Mouse (Mus musculus) midbrain, embryonic 15.5 days (tissue): ENCODE data around the gene Gas7. TPM values are rescaled to one million over a fixed set of nuclear protein-coding genes. Genes with fewer than 3 reads are reported as not detected.

Experiments
- ATAC-seq: fragments of 200-750 bp; cut with Nextera tagmentation; replicated peaks from 2 replicates; pipeline ENCODE4 v1.8.0; 2017; ENCODE audit warnings: moderate TSS enrichment
- H3K27ac ChIP-seq: fragments of 300-500 bp; sonication (generic); 2 replicates; pipeline ENCODE4 v1.5.1; 2015; ENCODE audit warnings: mild to moderate bottlenecking, inconsistent platforms
- H3K27me3 ChIP-seq: fragments of 300-500 bp; sonication (generic); replicated peaks from 2 replicates; pipeline ENCODE4 v1.6.1; 2015; ENCODE audit warnings: inconsistent platforms
- H3K36me3 ChIP-seq: fragments of 300-500 bp; sonication (generic); replicated peaks from 2 replicates; pipeline ENCODE4 v1.6.1; 2015; ENCODE audit warnings: inconsistent platforms
- H3K4me1 ChIP-seq: fragments of 300-500 bp; sonication (generic); 2 replicates; pipeline ENCODE4 v1.6.1; 2015; ENCODE audit warnings: inconsistent platforms
- H3K4me2 ChIP-seq: fragments of 300-500 bp; sonication (generic); 2 replicates; pipeline ENCODE4 v1.6.1; 2015; ENCODE audit warnings: inconsistent platforms, mild to moderate bottlenecking, moderate library complexity
- H3K4me3 ChIP-seq: fragments of 300-500 bp; sonication (generic); 2 replicates; pipeline ENCODE4 v1.5.1; 2015; ENCODE audit warnings: mild to moderate bottlenecking, inconsistent platforms
- H3K9ac ChIP-seq: fragments of 300-500 bp; sonication (generic); 2 replicates; pipeline ENCODE4 v1.6.1; 2015; ENCODE audit warnings: mild to moderate bottlenecking, inconsistent platforms
- H3K9me3 ChIP-seq: fragments of 300-500 bp; sonication (generic); 2 replicates; pipeline ENCODE4 v1.6.1; 2016; ENCODE audit warnings: inconsistent platforms
- WGBS: fragments of 180-500 bp; shearing (Covaris S2); methylation state at CpG from one replicate; pipeline ENCODE4 v1.1.7; 2015; ENCODE audit warnings: mixed read lengths; 5-methylcytosine and 5-hydroxymethylcytosine counted together
- polyA plus RNA-seq: library from polyadenylated mRNA; unstranded; fragments of >200 nt; fragmentation: Nextera tagmentation; extraction: Ambion mirVana; gene quantifications from 2 replicates; pipeline ENCODE4 v1.2.1, GENCODE M21; 2015

The Gas7 gene
- polyA plus RNA-seq, 1 experiment from 2014 or later = 36.1 TPM

DNA sequence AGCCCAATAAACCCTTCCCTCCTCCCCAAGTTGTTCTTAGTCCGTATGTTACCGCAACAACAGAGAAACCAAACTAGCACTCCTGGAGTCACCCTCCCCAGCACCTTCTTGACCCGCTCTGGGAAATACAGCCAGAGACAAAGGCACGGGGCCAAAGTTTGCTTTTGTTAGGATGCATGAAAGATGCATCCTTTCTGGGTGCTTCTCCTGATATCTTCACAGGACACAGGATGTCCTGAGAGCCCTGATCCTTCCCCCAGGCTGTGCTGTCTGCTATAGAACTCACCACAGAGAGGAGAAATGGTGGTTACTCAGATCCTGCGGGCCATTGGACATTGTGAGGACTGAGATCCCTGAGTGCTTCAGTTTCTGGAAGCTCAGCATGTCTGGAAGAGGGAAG, 111.9 kb downstream of the Gas7 start:
- Histone ChIP-seq H3K4me2 (no peak overlapping the region), H3K36me3 (no peaks in the 10 kb centered on the region), H3K27me3 (no peaks in the 10 kb centered on the region), H3K9me3 (no peaks in the 10 kb centered on the region), H3K9ac (no peak overlapping the region), H3K4me1 (peaks cover 20% of the 10 kb centered on the region), H3K4me3 (no peak overlapping the region), H3K27ac (no peak overlapping the region)
- WGBS = 82% methylated on average over 5 of the region's 5 CpGs
- ATAC-seq = no peak

DNA sequence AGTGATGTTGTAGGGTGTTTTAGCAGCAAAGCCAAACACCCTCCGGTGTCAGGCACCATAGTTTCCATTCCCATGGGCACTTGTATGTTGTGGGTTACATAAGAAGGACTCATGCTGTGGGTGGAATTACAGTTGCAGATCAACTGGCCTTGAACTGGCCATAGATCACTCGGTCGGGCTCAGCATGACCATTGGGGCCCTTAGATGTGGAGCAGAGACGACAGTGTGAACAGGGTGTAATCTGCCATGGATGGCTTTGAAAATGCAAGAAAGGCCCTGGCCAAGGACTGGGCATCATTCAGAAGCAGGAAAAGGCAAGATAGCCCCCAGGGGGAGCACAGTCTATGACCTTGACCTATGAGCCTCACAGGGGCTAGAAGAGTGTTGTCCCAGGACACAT, 112.8 kb downstream of the Gas7 start:
- no peak overlapping the region for H3K4me3 ChIP-seq
- H3K9me3 ChIP-seq = no peaks in the 10 kb centered on the region
- no peak overlapping the region for H3K9ac ChIP-seq
- peaks cover 20% of the 10 kb centered on the region for H3K4me1 ChIP-seq
- H3K36me3 ChIP-seq = no peaks in the 10 kb centered on the region
- H3K27ac ChIP-seq = no peak overlapping the region
- no peaks in the 10 kb centered on the region for H3K27me3 ChIP-seq
- 92% methylated on average over 4 of the region's 4 CpGs for WGBS
- no peak overlapping the region for H3K4me2 ChIP-seq
- no peak for ATAC-seq

GRCm38 (mm10) chr11:67568815-67569214, 113.6 kb downstream of the Gas7 start:
- no peak for ATAC-seq
- WGBS = 82% methylated on average over 5 of the region's 5 CpGs
- Histone ChIP-seq H3K4me1 (peaks cover 20% of the 10 kb centered on the region), H3K36me3 (no peaks in the 10 kb centered on the region), H3K27ac (no peak overlapping the region), H3K9me3 (no peaks in the 10 kb centered on the region), H3K9ac (no peak overlapping the region), H3K4me2 (no peak overlapping the region), H3K27me3 (no peaks in the 10 kb centered on the region), H3K4me3 (no peak overlapping the region)

DNA sequence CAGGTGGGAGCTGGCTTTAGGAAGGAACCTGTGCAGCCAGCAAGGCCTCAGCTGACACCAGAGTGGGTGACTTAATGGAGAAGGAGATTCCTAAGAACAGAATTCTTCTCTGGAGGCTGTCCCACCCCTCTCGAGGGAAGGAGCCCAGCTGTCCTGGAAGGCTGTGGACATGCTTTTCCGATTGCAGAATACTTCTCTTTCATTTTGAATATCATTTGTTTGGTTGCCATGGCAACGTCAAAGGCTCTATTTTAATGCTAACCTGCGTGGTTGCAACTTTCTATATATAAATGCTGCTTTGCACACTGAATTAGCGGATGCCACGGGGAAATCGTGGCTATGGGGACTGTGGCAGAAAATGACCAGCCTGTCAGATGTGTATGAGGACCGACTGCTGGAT, 115.7 kb downstream of the Gas7 start:
- H3K9ac ChIP-seq = no peak overlapping the region
- H3K4me2 ChIP-seq = no peak overlapping the region
- peak overlapping the region; percentile 58 for H3K27ac ChIP-seq
- H3K9me3 ChIP-seq = no peaks in the 10 kb centered on the region
- peaks cover 20% of the 10 kb centered on the region for H3K4me1 ChIP-seq
- 17% methylated on average over 8 of the region's 8 CpGs for WGBS
- no peaks in the 10 kb centered on the region for H3K27me3 ChIP-seq
- no peaks in the 10 kb centered on the region for H3K36me3 ChIP-seq
- peak; percentile 54; the same call in 1 of the 2 replicates for ATAC-seq
- H3K4me3 ChIP-seq = no peak overlapping the region

DNA sequence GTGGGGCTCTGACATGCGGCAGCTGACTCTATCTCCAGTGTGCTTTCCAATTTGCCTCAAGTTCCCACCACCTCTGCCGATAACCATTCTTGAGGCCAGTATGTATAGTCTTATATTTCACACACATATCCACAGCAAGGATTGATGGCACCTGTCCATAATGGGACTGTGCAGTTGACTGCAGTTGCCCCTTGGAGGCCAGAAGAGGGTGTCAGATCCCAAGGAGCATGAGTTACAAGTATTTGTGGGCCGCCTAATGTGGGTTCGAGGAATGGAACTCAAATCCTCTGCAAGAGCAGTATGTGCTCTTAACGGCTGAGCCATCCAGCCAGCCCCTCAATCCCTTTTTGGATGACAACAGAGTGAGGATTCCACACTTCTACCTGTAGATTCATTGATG, 119.1 kb downstream of the Gas7 start:
- Histone ChIP-seq H3K4me2 (no peak overlapping the region), H3K27ac (no peak overlapping the region), H3K4me3 (no peak overlapping the region), H3K27me3 (no peaks in the 10 kb centered on the region), H3K9me3 (no peaks in the 10 kb centered on the region), H3K9ac (no peak overlapping the region), H3K36me3 (no peaks in the 10 kb centered on the region), H3K4me1 (peaks cover 20% of the 10 kb centered on the region)
- WGBS = 88% methylated on average over 5 of the region's 5 CpGs
- ATAC-seq = no peak

DNA sequence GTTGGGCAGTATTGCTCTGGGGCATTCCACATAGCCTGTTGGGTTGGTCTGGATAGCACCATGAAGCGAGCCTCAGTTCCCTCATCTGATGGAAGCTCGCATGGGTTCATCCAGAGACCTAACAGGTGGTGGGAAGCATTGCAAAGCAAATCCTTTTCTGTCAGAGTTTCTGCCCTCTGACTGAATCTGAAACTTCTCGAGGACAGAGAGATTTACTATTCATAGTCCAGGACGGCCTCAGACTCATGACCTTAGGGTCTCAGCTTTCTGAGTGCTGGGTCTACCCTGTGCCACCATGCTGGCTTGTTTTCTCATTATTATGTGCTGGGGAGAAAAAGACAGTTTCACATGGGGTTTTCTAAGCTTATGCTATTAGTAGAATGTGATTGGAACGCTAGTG, 122.2 kb downstream of the Gas7 start:
- H3K36me3 ChIP-seq = no peaks in the 10 kb centered on the region
- 77% methylated on average over 5 of the region's 5 CpGs for WGBS

GRCm38 (mm10) chr11:67577994-67578393, 122.8 kb downstream of the Gas7 start:
- Histone ChIP-seq H3K27ac (no peak overlapping the region), H3K4me1 (no peaks in the 10 kb centered on the region), H3K4me2 (no peak overlapping the region), H3K9ac (no peak overlapping the region), H3K36me3 (no peaks in the 10 kb centered on the region), H3K27me3 (no peaks in the 10 kb centered on the region), H3K9me3 (no peaks in the 10 kb centered on the region), H3K4me3 (no peak overlapping the region)
- ATAC-seq = no peak
- WGBS = 82% methylated on average over 4 of the region's 4 CpGs

More for the DNA sequence above, 122.2 kb downstream of the Gas7 start:
- no peak overlapping the region for H3K4me2 ChIP-seq
- H3K4me3 ChIP-seq = no peak overlapping the region
- H3K9ac ChIP-seq = no peak overlapping the region
- no peaks in the 10 kb centered on the region for H3K4me1 ChIP-seq
- no peaks in the 10 kb centered on the region for H3K27me3 ChIP-seq
- H3K27ac ChIP-seq = no peak overlapping the region
- H3K9me3 ChIP-seq = no peaks in the 10 kb centered on the region
- no peak for ATAC-seq

- H3K4me2 ChIP-seq = no peak overlapping the region
- ATAC-seq = no peak
- 80% methylated on average over 9 of the region's 9 CpGs for WGBS
Observed at GRCm38 (mm10) chr11:67579136-67579535, 123.9 kb downstream of the Gas7 start.

DNA sequence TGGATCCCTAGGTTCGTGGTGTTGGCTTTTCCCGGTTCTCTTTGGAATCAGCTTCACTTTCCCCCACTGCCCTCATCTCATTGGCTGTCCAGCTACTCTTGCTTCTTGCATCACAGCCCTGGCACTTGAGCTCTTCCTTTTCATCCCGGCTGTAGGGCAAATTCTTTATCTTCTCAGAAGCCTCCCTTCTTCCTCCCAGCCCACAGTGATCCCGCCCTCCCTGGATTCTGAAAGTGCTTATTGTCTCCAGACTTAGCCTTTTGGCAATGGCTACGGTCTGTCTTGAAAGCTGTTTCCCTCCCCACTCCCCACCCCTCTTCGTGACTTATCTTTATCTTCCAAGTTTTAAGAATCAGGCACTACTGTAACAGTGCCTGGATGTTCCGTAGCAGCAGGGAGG, 126.3 kb downstream of the Gas7 start:
- ATAC-seq = no peak
- Histone ChIP-seq H3K27me3 (no peaks in the 10 kb centered on the region), H3K4me3 (no peak overlapping the region), H3K27ac (no peak overlapping the region), H3K4me1 (no peaks in the 10 kb centered on the region), H3K4me2 (no peak overlapping the region), H3K9ac (no peak overlapping the region), H3K36me3 (no peaks in the 10 kb centered on the region), H3K9me3 (no peaks in the 10 kb centered on the region)
- WGBS = 58% methylated on average over 7 of the region's 7 CpGs

More at GRCm38 (mm10) chr11:67579136-67579535, 123.9 kb downstream of the Gas7 start:
- H3K36me3 ChIP-seq = no peaks in the 10 kb centered on the region
- H3K27ac ChIP-seq = no peak overlapping the region
- no peaks in the 10 kb centered on the region for H3K4me1 ChIP-seq
- no peaks in the 10 kb centered on the region for H3K9me3 ChIP-seq
- H3K27me3 ChIP-seq = no peaks in the 10 kb centered on the region
- H3K4me3 ChIP-seq = no peak overlapping the region
- no peak overlapping the region for H3K9ac ChIP-seq

GRCm38 (mm10) chr11:67582570-67582969, 127.3 kb downstream of the Gas7 start:
- H3K4me2 ChIP-seq = no peak overlapping the region
- WGBS = 96% methylated on average over 4 of the region's 4 CpGs
- no peaks in the 10 kb centered on the region for H3K4me1 ChIP-seq
- H3K36me3 ChIP-seq = no peaks in the 10 kb centered on the region
- no peaks in the 10 kb centered on the region for H3K9me3 ChIP-seq
- no peak for ATAC-seq
- H3K9ac ChIP-seq = no peak overlapping the region
- no peak overlapping the region for H3K27ac ChIP-seq
- no peak overlapping the region for H3K4me3 ChIP-seq
- H3K27me3 ChIP-seq = no peaks in the 10 kb centered on the region

DNA sequence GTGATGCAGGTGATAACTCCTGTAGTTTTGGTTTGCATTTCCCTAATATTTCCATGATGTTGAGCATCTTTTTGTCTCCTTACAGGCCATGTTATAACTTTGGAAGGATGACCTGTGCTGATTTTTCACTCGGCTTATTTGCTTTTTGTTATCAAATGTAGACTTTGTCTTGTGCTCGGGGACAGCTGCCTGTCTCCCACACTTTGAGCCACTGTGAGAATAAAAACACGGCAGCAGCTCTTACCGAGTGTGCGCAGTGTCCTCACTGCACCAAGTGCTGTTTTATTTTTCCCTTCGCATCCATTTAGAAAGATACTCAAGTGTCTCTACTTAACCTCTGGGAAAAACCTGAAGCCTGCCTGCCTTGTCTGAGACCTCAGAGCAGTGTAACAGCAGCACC, 129.8 kb downstream of the Gas7 start:
- 89% methylated on average over 6 of the region's 6 CpGs for WGBS
- Histone ChIP-seq H3K9ac (no peak overlapping the region), H3K4me1 (peaks cover 7% of the 10 kb centered on the region; the same call in 1 of the 2 replicates), H3K36me3 (no peaks in the 10 kb centered on the region), H3K4me2 (no peak overlapping the region), H3K9me3 (no peaks in the 10 kb centered on the region), H3K27ac (no peak overlapping the region), H3K27me3 (no peaks in the 10 kb centered on the region), H3K4me3 (no peak overlapping the region)
- no peak for ATAC-seq

DNA sequence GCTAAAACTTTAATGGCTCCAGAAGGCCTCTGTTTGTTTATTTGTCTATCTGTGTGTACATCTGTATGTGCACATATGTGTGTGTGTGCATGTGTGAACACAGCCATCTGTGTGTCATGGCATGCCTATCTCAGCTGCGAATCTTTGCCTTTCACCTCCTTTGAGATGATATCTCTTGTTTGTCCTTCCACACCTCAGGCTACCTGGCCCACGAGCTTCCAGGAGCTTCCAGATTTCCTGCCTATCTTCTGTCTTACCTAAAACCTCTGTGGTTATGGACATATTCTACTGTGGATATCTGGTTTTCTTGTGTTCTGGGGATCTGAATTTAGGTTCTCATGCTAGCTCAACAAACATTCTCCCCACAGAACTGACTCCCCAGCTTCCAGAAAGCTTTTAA, 130.4 kb downstream of the Gas7 start:
- no peak overlapping the region for H3K27ac ChIP-seq
- 94% methylated on average over 2 of the region's 2 CpGs for WGBS
- no peak for ATAC-seq
- no peak overlapping the region for H3K4me2 ChIP-seq
- peaks cover 7% of the 10 kb centered on the region; the same call in 1 of the 2 replicates for H3K4me1 ChIP-seq
- no peaks in the 10 kb centered on the region for H3K27me3 ChIP-seq
- no peaks in the 10 kb centered on the region for H3K36me3 ChIP-seq
- no peak overlapping the region for H3K4me3 ChIP-seq
- H3K9me3 ChIP-seq = no peaks in the 10 kb centered on the region
- H3K9ac ChIP-seq = no peak overlapping the region

- peaks cover 7% of the 10 kb centered on the region; the same call in 1 of the 2 replicates for H3K4me1 ChIP-seq
- no peak overlapping the region for H3K4me3 ChIP-seq
- H3K9ac ChIP-seq = no peak overlapping the region
- H3K9me3 ChIP-seq = no peaks in the 10 kb centered on the region
- no peak for ATAC-seq
- 63% methylated on average over 3 of the region's 3 CpGs for WGBS
- no peaks in the 10 kb centered on the region for H3K36me3 ChIP-seq
- no peaks in the 10 kb centered on the region for H3K27me3 ChIP-seq
- no peak overlapping the region for H3K27ac ChIP-seq
- H3K4me2 ChIP-seq = no peak overlapping the region
Observed at GRCm38 (mm10) chr11:67586231-67586994, 131.2 kb downstream of the Gas7 start.
